Mouse (Mus musculus): Measurements from ENCODE around the gene Ascl2. TPM values are rescaled to one million over a fixed set of nuclear protein-coding genes. Genes with fewer than 3 reads are reported as not detected.

Gene Ascl2
- polyA plus RNA-seq, 1 experiment from 2014 or later: 0.42 TPM

GRCm38 (mm10) chr7:143005344-143006096, 36.5 kb upstream of the Ascl2 start:
- no peaks in the 10 kb centered on the region for H3K36me3 ChIP-seq (ENCODE audit: control insufficient read depth, insufficient read depth, low read length)
- 75% methylated on average over 6 of the region's 6 CpGs for WGBS (ENCODE audit: insufficient replicate concordance)
- peak overlapping the region; percentile 30 for H3K4me3 ChIP-seq (ENCODE audit: low read depth, low read length)
- no peaks in the 10 kb centered on the region for H3K27me3 ChIP-seq (ENCODE audit: control insufficient read depth, insufficient read depth, low read length)
- H3K27ac ChIP-seq (ENCODE audit: low read depth, low read length): peak overlapping the region; percentile 95
- H3K9me3 ChIP-seq (replicated peaks; ENCODE audit: control insufficient read depth, low read length): no peaks in the 10 kb centered on the region
- H3K9ac ChIP-seq (ENCODE audit: low read depth, low read length): peak overlapping the region; percentile 65
- peaks cover 32% of the 10 kb centered on the region for H3K4me1 ChIP-seq (ENCODE audit: control insufficient read depth, insufficient read depth, low read length)
- peak; percentile 68 for ATAC-seq (replicated peaks; ENCODE audit: insufficient number of reproducible peaks, low FRiP score, low TSS enrichment)
- H3K4me2 ChIP-seq: peak overlapping the region; percentile 54

- H3K36me3 ChIP-seq (ENCODE audit: control insufficient read depth, insufficient read depth, low read length): no peaks in the 10 kb centered on the region
- H3K9me3 ChIP-seq (replicated peaks; ENCODE audit: control insufficient read depth, low read length): no peaks in the 10 kb centered on the region
- H3K4me2 ChIP-seq: peak within 1 kb of the TSS; percentile 54
- H3K27me3 ChIP-seq (ENCODE audit: control insufficient read depth, insufficient read depth, low read length): no peaks in the 10 kb centered on the region
- H3K9ac ChIP-seq (ENCODE audit: low read depth, low read length): peak within 1 kb of the TSS; percentile 65
- H3K27ac ChIP-seq (ENCODE audit: low read depth, low read length): peak within 1 kb of the TSS; percentile 95
- peak within 1 kb of the TSS; percentile 30 for H3K4me3 ChIP-seq (ENCODE audit: low read depth, low read length)
- H3K4me1 ChIP-seq (ENCODE audit: control insufficient read depth, insufficient read depth, low read length): peaks cover 31% of the 10 kb centered on the region
- WGBS (ENCODE audit: insufficient replicate concordance): 70% methylated on average over 4 of the region's 4 CpGs
- peak; percentile 64 for ATAC-seq (replicated peaks; ENCODE audit: insufficient number of reproducible peaks, low FRiP score, low TSS enrichment)
Measured at GRCm38 (mm10) chr7:143004727-143005343, 35.8 kb upstream of the Ascl2 start, which contains the start of gene Tspan32. Gene Tspan32, plus strand, starts transcription at chr7:143005046.

- no peak overlapping the region for H3K4me3 ChIP-seq (ENCODE audit: low read depth, low read length)
- no peak overlapping the region for H3K4me2 ChIP-seq
- H3K9me3 ChIP-seq (replicated peaks; ENCODE audit: control insufficient read depth, low read length): no peaks in the 10 kb centered on the region
- ATAC-seq (replicated peaks; ENCODE audit: insufficient number of reproducible peaks, low FRiP score, low TSS enrichment): no peak
- WGBS (ENCODE audit: insufficient replicate concordance): 16% methylated on average over 3 of the region's 3 CpGs
- H3K9ac ChIP-seq (ENCODE audit: low read depth, low read length): no peak overlapping the region
- H3K4me1 ChIP-seq (ENCODE audit: control insufficient read depth, insufficient read depth, low read length): peaks cover 17% of the 10 kb centered on the region
- H3K27ac ChIP-seq (ENCODE audit: low read depth, low read length): no peak overlapping the region
- H3K27me3 ChIP-seq (ENCODE audit: control insufficient read depth, insufficient read depth, low read length): no peaks in the 10 kb centered on the region
- H3K36me3 ChIP-seq (ENCODE audit: control insufficient read depth, insufficient read depth, low read length): no peaks in the 10 kb centered on the region
Measured at GRCm38 (mm10) chr7:143002679-143003078, 33.6 kb upstream of the Ascl2 start.

- no peak overlapping the region for H3K27ac ChIP-seq (ENCODE audit: low read depth, low read length)
- no peak overlapping the region for H3K9ac ChIP-seq (ENCODE audit: low read depth, low read length)
- 30% methylated on average over 3 of the region's 3 CpGs for WGBS (ENCODE audit: insufficient replicate concordance)
- H3K36me3 ChIP-seq (ENCODE audit: control insufficient read depth, insufficient read depth, low read length): no peaks in the 10 kb centered on the region
- no peak overlapping the region for H3K4me3 ChIP-seq (ENCODE audit: low read depth, low read length)
- H3K4me1 ChIP-seq (ENCODE audit: control insufficient read depth, insufficient read depth, low read length): peaks cover 6% of the 10 kb centered on the region; the same call in 1 of the 2 replicates
- H3K27me3 ChIP-seq (ENCODE audit: control insufficient read depth, insufficient read depth, low read length): no peaks in the 10 kb centered on the region
- no peak overlapping the region for H3K4me2 ChIP-seq
- H3K9me3 ChIP-seq (replicated peaks; ENCODE audit: control insufficient read depth, low read length): no peaks in the 10 kb centered on the region
- peak; percentile 32; the same call in 1 of the 2 replicates for ATAC-seq (replicated peaks; ENCODE audit: insufficient number of reproducible peaks, low FRiP score, low TSS enrichment)
Measured at GRCm38 (mm10) chr7:142997403-142998150, 28.5 kb upstream of the Ascl2 start.

GRCm38 (mm10) chr7:142996998-142997397, 27.9 kb upstream of the Ascl2 start:
- no peak overlapping the region for H3K4me3 ChIP-seq (ENCODE audit: low read depth, low read length)
- no peaks in the 10 kb centered on the region for H3K36me3 ChIP-seq (ENCODE audit: control insufficient read depth, insufficient read depth, low read length)
- H3K4me2 ChIP-seq: no peak overlapping the region
- H3K9me3 ChIP-seq (replicated peaks; ENCODE audit: control insufficient read depth, low read length): no peaks in the 10 kb centered on the region
- H3K9ac ChIP-seq (ENCODE audit: low read depth, low read length): no peak overlapping the region
- 74% methylated on average over 2 of the region's 2 CpGs for WGBS (ENCODE audit: insufficient replicate concordance)
- ATAC-seq (replicated peaks; ENCODE audit: insufficient number of reproducible peaks, low FRiP score, low TSS enrichment): no peak
- H3K27me3 ChIP-seq (ENCODE audit: control insufficient read depth, insufficient read depth, low read length): no peaks in the 10 kb centered on the region
- no peak overlapping the region for H3K27ac ChIP-seq (ENCODE audit: low read depth, low read length)
- peaks cover 6% of the 10 kb centered on the region; the same call in 1 of the 2 replicates for H3K4me1 ChIP-seq (ENCODE audit: control insufficient read depth, insufficient read depth, low read length)

GRCm38 (mm10) chr7:142995630-142996338, 26.7 kb upstream of the Ascl2 start:
- no peaks in the 10 kb centered on the region for H3K9me3 ChIP-seq (replicated peaks; ENCODE audit: control insufficient read depth, low read length)
- 0 out of 2 replicates have a peak overlapping the region, but pooled peaks have one; percentile 10 for H3K9ac ChIP-seq (ENCODE audit: low read depth, low read length)
- peak overlapping the region; percentile 68 for H3K27ac ChIP-seq (ENCODE audit: low read depth, low read length)
- WGBS (ENCODE audit: insufficient replicate concordance): 59% methylated on average over 3 of the region's 3 CpGs
- ATAC-seq (replicated peaks; ENCODE audit: insufficient number of reproducible peaks, low FRiP score, low TSS enrichment): peak; percentile 89
- H3K36me3 ChIP-seq (ENCODE audit: control insufficient read depth, insufficient read depth, low read length): no peaks in the 10 kb centered on the region
- H3K4me2 ChIP-seq: no peak overlapping the region
- H3K27me3 ChIP-seq (ENCODE audit: control insufficient read depth, insufficient read depth, low read length): no peaks in the 10 kb centered on the region
- peaks cover 6% of the 10 kb centered on the region; the same call in 1 of the 2 replicates for H3K4me1 ChIP-seq (ENCODE audit: control insufficient read depth, insufficient read depth, low read length)
- no peak overlapping the region for H3K4me3 ChIP-seq (ENCODE audit: low read depth, low read length)

- H3K27ac ChIP-seq (ENCODE audit: low read depth, low read length): no peak overlapping the region
- H3K4me1 ChIP-seq (ENCODE audit: control insufficient read depth, insufficient read depth, low read length): peaks cover 10% of the 10 kb centered on the region
- H3K4me3 ChIP-seq (ENCODE audit: low read depth, low read length): no peak overlapping the region
- H3K4me2 ChIP-seq: no peak overlapping the region
- no peak for ATAC-seq (replicated peaks; ENCODE audit: insufficient number of reproducible peaks, low FRiP score, low TSS enrichment)
- H3K27me3 ChIP-seq (ENCODE audit: control insufficient read depth, insufficient read depth, low read length): 0 out of 2 replicates have a peak, but pooled peaks cover 2% of the 10 kb centered on the region
- H3K9ac ChIP-seq (ENCODE audit: low read depth, low read length): no peak overlapping the region
- no peaks in the 10 kb centered on the region for H3K36me3 ChIP-seq (ENCODE audit: control insufficient read depth, insufficient read depth, low read length)
- no peaks in the 10 kb centered on the region for H3K9me3 ChIP-seq (replicated peaks; ENCODE audit: control insufficient read depth, low read length)
Measured at GRCm38 (mm10) chr7:142995004-142995403, 25.9 kb upstream of the Ascl2 start.

GRCm38 (mm10) chr7:142987718-142988117, 18.7 kb upstream of the Ascl2 start:
- H3K4me1 ChIP-seq (ENCODE audit: control insufficient read depth, insufficient read depth, low read length): peaks cover 11% of the 10 kb centered on the region; the same call in 1 of the 2 replicates
- no peak overlapping the region for H3K27ac ChIP-seq (ENCODE audit: low read depth, low read length)
- WGBS (ENCODE audit: insufficient replicate concordance): 61% methylated on average over 3 of the region's 3 CpGs
- ATAC-seq (replicated peaks; ENCODE audit: insufficient number of reproducible peaks, low FRiP score, low TSS enrichment): no peak
- 0 out of 2 replicates have a peak, but pooled peaks cover 2% of the 10 kb centered on the region for H3K27me3 ChIP-seq (ENCODE audit: control insufficient read depth, insufficient read depth, low read length)
- H3K9ac ChIP-seq (ENCODE audit: low read depth, low read length): no peak overlapping the region
- no peak overlapping the region for H3K4me2 ChIP-seq
- no peaks in the 10 kb centered on the region for H3K36me3 ChIP-seq (ENCODE audit: control insufficient read depth, insufficient read depth, low read length)
- no peak overlapping the region for H3K4me3 ChIP-seq (ENCODE audit: low read depth, low read length)
- no peaks in the 10 kb centered on the region for H3K9me3 ChIP-seq (replicated peaks; ENCODE audit: control insufficient read depth, low read length)

All from heart, embryonic 11.5 days (tissue).